Mouse (Mus musculus) hindbrain, embryonic 16.5 days (tissue): ENCODE data around the gene Olfr870. TPM values are rescaled to one million over a fixed set of nuclear protein-coding genes. Genes with fewer than 3 reads are reported as not detected.

Source experiments
- polyA plus RNA-seq: library from polyadenylated mRNA; unstranded; fragments of >200 nt; fragmentation: Nextera tagmentation; extraction: Ambion mirVana; gene quantifications from 2 replicates; pipeline ENCODE4 v1.2.1, GENCODE M21; 2015

The Olfr870 gene
- polyA plus RNA-seq, 1 experiment from 2014 or later, result not detected

Other genes starting within 250 kb of the Olfr870 start
- gene Olfr866, start 146.0 kb downstream of the Olfr870 start, polyA plus RNA-seq, result not detected in 2 replicates
- not detected in 2 replicates for gene Olfr867, start 116.5 kb downstream of the Olfr870 start, polyA plus RNA-seq
- gene Olfr868, start 75.4 kb downstream of the Olfr870 start, polyA plus RNA-seq, result not detected in 2 replicates
- gene Olfr869, start 45.0 kb downstream of the Olfr870 start, polyA plus RNA-seq, result not detected in 2 replicates
- gene Olfr871, start 38.1 kb upstream of the Olfr870 start, polyA plus RNA-seq, result not detected in 2 replicates
- not detected in 2 replicates for gene Olfr872, start 63.1 kb upstream of the Olfr870 start, polyA plus RNA-seq
- not detected in 2 replicates for gene Olfr39, start 108.3 kb upstream of the Olfr870 start, polyA plus RNA-seq
- not detected in 2 replicates for gene Olfr873, start 124.5 kb upstream of the Olfr870 start, polyA plus RNA-seq
- 0.09 TPM in 1 of 2 replicates, not detected in the other for gene Olfr18, start 162.0 kb upstream of the Olfr870 start, polyA plus RNA-seq
- gene Zfp560, start 211.1 kb upstream of the Olfr870 start, polyA plus RNA-seq, result 34.5 and 37.4 TPM in 2 replicates